22 mouse cellular contexts compared by ENCODE assay signal in the genomic region with DNA sequence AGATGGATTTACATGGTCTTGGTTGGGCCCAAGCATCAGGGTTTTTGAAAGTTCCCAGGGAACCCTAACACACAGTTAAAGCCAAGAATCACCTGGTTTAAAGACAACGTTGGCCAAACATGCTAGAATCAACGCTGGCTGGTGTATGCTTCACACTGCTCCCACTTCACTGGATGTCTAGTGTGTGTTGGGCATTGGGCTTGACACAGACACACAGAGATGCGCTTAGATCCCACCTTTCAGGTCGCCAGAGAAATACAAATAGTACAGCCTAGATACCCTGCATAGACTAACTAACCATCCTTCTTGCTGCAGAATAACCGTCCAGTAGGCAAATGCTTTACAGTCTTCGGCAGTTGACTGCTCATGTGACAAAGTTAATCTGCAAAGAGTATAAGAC. TPM values are rescaled to one million over a fixed set of nuclear protein-coding genes. Genes with fewer than 3 reads are reported as not detected.
DNase-seq lines count a peak whose midpoint lies in the region; ATAC-seq lines count a peak whose summit lies in the region.
"Had no signal": no experiment of that assay in that cellular context is flagged by ENCODE, and none has a peak within 500 bp of the region (broad histone marks: within the 10 kb centered on the region; RNA-seq: fewer than 3 reads in every experiment).

No protein-coding gene starts in this region.

- 88% methylated on average over 6 of the region's 6 CpGs for WGBS in heart, embryonic 10.5 days
- 88% methylated on average over 6 of the region's 6 CpGs for WGBS in heart, embryonic 12.5 days
- 94% methylated on average over 6 of the region's 6 CpGs for WGBS in midbrain, embryonic 10.5 days
- 95% methylated on average over 6 of the region's 6 CpGs for WGBS in midbrain, embryonic 15.5 days

- H3K27ac ChIP-seq in heart, embryonic 10.5 days: no peak overlapping the region
- H3K27ac ChIP-seq in heart, embryonic 12.5 days (ENCODE audit: poor library complexity, severe bottlenecking): no peak overlapping the region
- no peak overlapping the region for H3K27ac ChIP-seq in midbrain, embryonic 10.5 days (replicated peaks)
- H3K27ac ChIP-seq in midbrain, embryonic 15.5 days: no peak overlapping the region
- H3K27ac ChIP-seq: embryonic facial prominence, embryonic 13.5 days; embryonic facial prominence, embryonic 15.5 days; forebrain, embryonic 10.5 days; forebrain, embryonic 12.5 days had no signal

- no peaks in the 10 kb centered on the region for H3K36me3 ChIP-seq in heart, embryonic 10.5 days
- H3K36me3 ChIP-seq in heart, embryonic 12.5 days: no peaks in the 10 kb centered on the region
- H3K36me3 ChIP-seq in midbrain, embryonic 10.5 days: no peaks in the 10 kb centered on the region
- no peaks in the 10 kb centered on the region for H3K36me3 ChIP-seq in midbrain, embryonic 15.5 days (replicated peaks)
- H3K36me3 ChIP-seq: embryonic facial prominence, embryonic 13.5 days; embryonic facial prominence, embryonic 15.5 days; forebrain, embryonic 10.5 days; forebrain, embryonic 12.5 days had no signal

- peaks cover 24% of the 10 kb centered on the region for H3K4me1 ChIP-seq in heart, embryonic 10.5 days
- H3K4me1 ChIP-seq in heart, embryonic 12.5 days (replicated peaks): peaks cover 20% of the 10 kb centered on the region
- H3K4me1 ChIP-seq in midbrain, embryonic 10.5 days: peaks cover 23% of the 10 kb centered on the region
- no peaks in the 10 kb centered on the region; the same call in 1 of the 2 replicates for H3K4me1 ChIP-seq in midbrain, embryonic 15.5 days
- H3K4me1 ChIP-seq: embryonic facial prominence, embryonic 13.5 days; embryonic facial prominence, embryonic 15.5 days had no signal

- no peaks in the 10 kb centered on the region for H3K27me3 ChIP-seq in heart, embryonic 10.5 days (ENCODE audit: insufficient read depth, poor library complexity, severe bottlenecking)
- H3K27me3 ChIP-seq in heart, embryonic 12.5 days (replicated peaks): no peaks in the 10 kb centered on the region
- no peaks in the 10 kb centered on the region for H3K27me3 ChIP-seq in midbrain, embryonic 10.5 days (ENCODE audit: low read depth, poor library complexity, severe bottlenecking)
- H3K27me3 ChIP-seq in midbrain, embryonic 15.5 days (replicated peaks): no peaks in the 10 kb centered on the region
- H3K27me3 ChIP-seq: embryonic facial prominence, embryonic 13.5 days; embryonic facial prominence, embryonic 15.5 days; forebrain, embryonic 12.5 days had no signal

- H3K9me3 ChIP-seq in heart, embryonic 10.5 days: no peaks in the 10 kb centered on the region
- no peaks in the 10 kb centered on the region for H3K9me3 ChIP-seq in heart, embryonic 12.5 days (replicated peaks)
- H3K9me3 ChIP-seq in midbrain, embryonic 10.5 days (replicated peaks): no peaks in the 10 kb centered on the region
- no peaks in the 10 kb centered on the region for H3K9me3 ChIP-seq in midbrain, embryonic 15.5 days
- H3K9me3 ChIP-seq: embryonic facial prominence, embryonic 13.5 days; embryonic facial prominence, embryonic 15.5 days; forebrain, embryonic 10.5 days; forebrain, embryonic 12.5 days had no signal

- H3K4me3 ChIP-seq in heart, embryonic 10.5 days: no peak overlapping the region
- H3K4me3 ChIP-seq in heart, embryonic 12.5 days: no peak overlapping the region
- no peak overlapping the region for H3K4me3 ChIP-seq in midbrain, embryonic 10.5 days
- no peak overlapping the region for H3K4me3 ChIP-seq in midbrain, embryonic 15.5 days
- H3K4me3 ChIP-seq: embryonic facial prominence, embryonic 13.5 days; embryonic facial prominence, embryonic 15.5 days; erythroblast, embryonic 14.5 days; forebrain, embryonic 10.5 days; forebrain, embryonic 12.5 days had no signal

- no peak overlapping the region for H3K4me2 ChIP-seq in heart, embryonic 12.5 days
- H3K4me2 ChIP-seq in midbrain, embryonic 15.5 days: no peak overlapping the region
- H3K4me2 ChIP-seq: embryonic facial prominence, embryonic 13.5 days; embryonic facial prominence, embryonic 15.5 days; forebrain, embryonic 12.5 days had no signal

- H3K9ac ChIP-seq in heart, embryonic 12.5 days: no peak overlapping the region
- no peak overlapping the region for H3K9ac ChIP-seq in midbrain, embryonic 15.5 days
- H3K9ac ChIP-seq: embryonic facial prominence, embryonic 13.5 days; embryonic facial prominence, embryonic 15.5 days; forebrain, embryonic 12.5 days had no signal

- peak; percentile 66 for DNase-seq in heart, embryonic 10.5 days (ENCODE audit: low spot score)
- DNase-seq in midbrain, embryonic 10.5 days (ENCODE audit: low spot score): peak; percentile 10
- DNase-seq: adrenal gland, adult 2 months; adrenal gland, postnatal 10 days; adrenal gland, postnatal 25 days; cerebellum, adult 11 months; cerebellum, adult 18-20 months; cerebellum, adult 8-10 months; cerebellum, adult 9-11 months; cerebellum, postnatal 14 days; cerebellum, postnatal 36 days; embryo, embryonic 11 days had no signal

- no peak for ATAC-seq in heart, embryonic 12.5 days (ENCODE audit: insufficient number of reproducible peaks, low FRiP score)
- no peak for ATAC-seq in midbrain, embryonic 15.5 days (replicated peaks)
- ATAC-seq: forebrain, embryonic 14.5 days; forebrain, embryonic 16.5 days had no signal

RNA-seq across cellular contexts. Expression of a gene that starts 7.5 kb away (rescaled TPM):
- 0.21 and 0.62 TPM in 2 replicates for polyA plus RNA-seq in heart, embryonic 10.5 days (2016; fragmentation: Nextera tagmentation; extraction: Ambion mirVana)
- 0.28 TPM in 1 of 2 replicates, not detected in the other for polyA plus RNA-seq in heart, embryonic 12.5 days (2016; fragmentation: Nextera tagmentation; extraction: Ambion mirVana)
- polyA plus RNA-seq in midbrain, embryonic 10.5 days (2016; fragmentation: Nextera tagmentation; extraction: Ambion mirVana): 0.24 and 0.39 TPM in 2 replicates
- polyA plus RNA-seq in midbrain, embryonic 15.5 days (2015; fragmentation: Nextera tagmentation; extraction: Ambion mirVana): 0.72 and 1.1 TPM in 2 replicates
- polyA plus RNA-seq: embryonic facial prominence, embryonic 11.5 days; erythroblast, embryonic 14.5 days had no signal

RNA-seq across cellular contexts. Expression of a gene that starts 39.1 kb away (rescaled TPM):
- 39.0 and 42.7 TPM in 2 replicates for polyA plus RNA-seq in heart, embryonic 10.5 days (2016; fragmentation: Nextera tagmentation; extraction: Ambion mirVana)
- polyA plus RNA-seq in heart, embryonic 12.5 days (2016; fragmentation: Nextera tagmentation; extraction: Ambion mirVana): 30.6 and 35.5 TPM in 2 replicates
- 46.5 and 49.5 TPM in 2 replicates for polyA plus RNA-seq in midbrain, embryonic 10.5 days (2016; fragmentation: Nextera tagmentation; extraction: Ambion mirVana)
- 58.1 and 60.6 TPM in 2 replicates for polyA plus RNA-seq in midbrain, embryonic 15.5 days (2015; fragmentation: Nextera tagmentation; extraction: Ambion mirVana)
